In the genomic region with DNA sequence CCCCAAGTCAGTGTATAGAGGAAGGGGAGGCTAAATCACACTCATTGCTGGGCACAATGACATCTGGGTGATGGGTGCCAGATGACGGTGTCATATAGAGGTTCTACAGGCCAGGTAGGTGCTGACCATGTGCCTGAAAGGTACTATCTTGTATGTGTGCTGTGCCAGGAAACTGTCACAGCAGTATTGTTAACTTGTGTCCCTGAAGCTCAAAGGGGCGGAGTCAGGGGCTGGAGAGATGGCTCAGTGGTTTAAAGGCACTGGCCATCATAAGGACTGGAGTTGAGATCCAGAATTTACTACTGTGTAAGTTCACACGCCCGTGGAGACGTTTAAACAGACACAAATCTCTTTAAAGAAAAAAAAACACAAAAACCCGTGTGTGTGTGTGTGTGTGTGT, we compare ENCODE assay signal across 9 mouse cellular contexts. TPM values are rescaled to one million over a fixed set of nuclear protein-coding genes. Genes with fewer than 3 reads are reported as not detected.
A peak's percentile ranks its signal among the peaks of the same experiment; 100 is the strongest.
DNase-seq lines count a peak whose midpoint lies in the region; ATAC-seq and TF ChIP-seq lines count a peak whose summit lies in the region.
"Had no signal": no experiment of that assay in that cellular context is flagged by ENCODE, and none has a peak within 500 bp of the region (broad histone marks: within the 10 kb centered on the region; RNA-seq: fewer than 3 reads in every experiment).

No protein-coding gene starts in this region.

- WGBS in intestine, embryonic 16.5 days: 83% methylated on average over 6 of the region's 6 CpGs
- WGBS in intestine, postnatal 0 days: 79% methylated on average over 6 of the region's 6 CpGs
- 95% methylated on average over 6 of the region's 6 CpGs for WGBS in hindbrain, embryonic 14.5 days
- 90% methylated on average over 6 of the region's 6 CpGs for WGBS in midbrain, embryonic 15.5 days

- H3K4me1 ChIP-seq in intestine, embryonic 16.5 days (ENCODE audit: control insufficient read depth, insufficient read depth, low read length): peaks cover 4% of the 10 kb centered on the region
- H3K4me1 ChIP-seq in intestine, postnatal 0 days (replicated peaks; ENCODE audit: control insufficient read depth, insufficient read depth, low read length): 0 out of 2 replicates have a peak, but pooled peaks cover 3% of the 10 kb centered on the region
- peaks cover 10% of the 10 kb centered on the region; the same call in 1 of the 2 replicates for H3K4me1 ChIP-seq in bone marrow macrophage, adult 2 months (ENCODE audit: control insufficient read depth, insufficient read depth, low read length)
- peaks cover 15% of the 10 kb centered on the region for H3K4me1 ChIP-seq in hindbrain, embryonic 14.5 days (replicated peaks; ENCODE audit: control insufficient read depth, insufficient read depth, low read length)
- H3K4me1 ChIP-seq in midbrain, embryonic 15.5 days: peaks cover 10% of the 10 kb centered on the region

- no peak overlapping the region; the same call in 1 of the 2 replicates for H3K9ac ChIP-seq in intestine, embryonic 16.5 days (ENCODE audit: low read depth, low read length)
- H3K9ac ChIP-seq in intestine, postnatal 0 days (ENCODE audit: low read depth, low read length): no peak overlapping the region
- no peak overlapping the region for H3K9ac ChIP-seq in hindbrain, embryonic 14.5 days
- H3K9ac ChIP-seq in midbrain, embryonic 15.5 days: no peak overlapping the region

- no peak for DNase-seq in hindbrain, embryonic 14.5 days (ENCODE audit: low spot score)
- DNase-seq in right cerebral cortex, postnatal 25 days: no peak
- no peak for DNase-seq in retina, postnatal 1 day
- no peak for DNase-seq in lung, postnatal 25 days (ENCODE audit: low spot score)

- no peak for TF ChIP-seq POLR2A in bone marrow macrophage, adult 2 months (IDR thresholded peaks at IDR 0.05; ENCODE audit: borderline replicate concordance, low read depth, low read length)

- peak overlapping the region; percentile 77; the same call in 1 of the 2 replicates for H3K4me2 ChIP-seq in intestine, embryonic 16.5 days (ENCODE audit: low read depth, low read length)
- no peak overlapping the region; the same call in 1 of the 2 replicates for H3K4me2 ChIP-seq in intestine, postnatal 0 days (replicated peaks; ENCODE audit: low read depth)
- peak overlapping the region; percentile 84 for H3K4me2 ChIP-seq in hindbrain, embryonic 14.5 days (replicated peaks)
- peak overlapping the region; percentile 80 for H3K4me2 ChIP-seq in midbrain, embryonic 15.5 days

- no peaks in the 10 kb centered on the region for H3K9me3 ChIP-seq in intestine, embryonic 16.5 days (ENCODE audit: control insufficient read depth, low read length)
- H3K9me3 ChIP-seq in intestine, postnatal 0 days (ENCODE audit: control insufficient read depth): no peaks in the 10 kb centered on the region
- H3K9me3 ChIP-seq in hindbrain, embryonic 14.5 days (ENCODE audit: control insufficient read depth, low read length): no peaks in the 10 kb centered on the region
- H3K9me3 ChIP-seq in midbrain, embryonic 15.5 days: no peaks in the 10 kb centered on the region

- H3K4me3 ChIP-seq in intestine, embryonic 16.5 days (ENCODE audit: low read length): no peak overlapping the region
- no peak overlapping the region for H3K4me3 ChIP-seq in intestine, postnatal 0 days (ENCODE audit: low read depth, low read length)
- peak overlapping the region; percentile 27 for H3K4me3 ChIP-seq in bone marrow macrophage, adult 2 months (ENCODE audit: insufficient read depth, low read length)
- 0 out of 2 replicates have a peak overlapping the region, but pooled peaks have one; percentile 90 for H3K4me3 ChIP-seq in hindbrain, embryonic 14.5 days (replicated peaks; ENCODE audit: low read length)
- 0 out of 2 replicates have a peak overlapping the region, but pooled peaks have one; percentile 89 for H3K4me3 ChIP-seq in midbrain, embryonic 15.5 days

- no peaks in the 10 kb centered on the region for H3K36me3 ChIP-seq in intestine, embryonic 16.5 days (ENCODE audit: control insufficient read depth, insufficient read depth, low read length)
- H3K36me3 ChIP-seq in intestine, postnatal 0 days (ENCODE audit: control insufficient read depth, insufficient read depth): no peaks in the 10 kb centered on the region
- H3K36me3 ChIP-seq in hindbrain, embryonic 14.5 days (replicated peaks; ENCODE audit: control insufficient read depth, insufficient read depth): peaks cover 3% of the 10 kb centered on the region; the same call in 1 of the 2 replicates
- no peaks in the 10 kb centered on the region; the same call in 1 of the 2 replicates for H3K36me3 ChIP-seq in midbrain, embryonic 15.5 days (replicated peaks)

- no peak for ATAC-seq in intestine, embryonic 16.5 days
- ATAC-seq in intestine, postnatal 0 days: no peak
- ATAC-seq in hindbrain, embryonic 14.5 days (ENCODE audit: low FRiP score): no peak
- ATAC-seq in midbrain, embryonic 15.5 days (replicated peaks): no peak
- ATAC-seq: activated CD4-positive, CD25-positive, alpha-beta regulatory T cell, adult 4 months had no signal

- no peak for TF ChIP-seq CTCF in intestine, postnatal 0 days (IDR thresholded peaks at IDR 0.05; ENCODE audit: low read depth)
- TF ChIP-seq CTCF in bone marrow macrophage, adult 2 months (IDR thresholded peaks at IDR 0.05; ENCODE audit: low read depth, low read length): no peak

- no peaks in the 10 kb centered on the region for H3K27me3 ChIP-seq in intestine, embryonic 16.5 days (replicated peaks; ENCODE audit: control insufficient read depth, insufficient read depth, low read length)
- no peaks in the 10 kb centered on the region for H3K27me3 ChIP-seq in intestine, postnatal 0 days (replicated peaks; ENCODE audit: control insufficient read depth, insufficient read depth, low read length)
- H3K27me3 ChIP-seq in hindbrain, embryonic 14.5 days (ENCODE audit: control insufficient read depth, insufficient read depth, low read length): no peaks in the 10 kb centered on the region
- no peaks in the 10 kb centered on the region for H3K27me3 ChIP-seq in midbrain, embryonic 15.5 days (replicated peaks)

- H3K27ac ChIP-seq in intestine, embryonic 16.5 days (ENCODE audit: low read length): no peak overlapping the region
- H3K27ac ChIP-seq in intestine, postnatal 0 days (ENCODE audit: low read depth, low read length): no peak overlapping the region
- no peak overlapping the region for H3K27ac ChIP-seq in bone marrow macrophage, adult 2 months (ENCODE audit: insufficient read depth, low read depth, low read length)
- no peak overlapping the region for H3K27ac ChIP-seq in hindbrain, embryonic 14.5 days
- H3K27ac ChIP-seq in midbrain, embryonic 15.5 days: no peak overlapping the region

RNA-seq across cellular contexts. Expression of gene Wdr66, which starts 22.6 kb away (rescaled TPM):
- polyA plus RNA-seq in intestine, embryonic 16.5 days (2015; fragmentation: Nextera tagmentation; extraction: Ambion mirVana): 0.40 and 0.50 TPM in 2 replicates
- polyA plus RNA-seq in intestine, postnatal 0 days (2015; fragmentation: Nextera tagmentation; extraction: Ambion mirVana): 0.42 and 0.51 TPM in 2 replicates
- 0.32 and 0.79 TPM in 2 replicates for polyA plus RNA-seq in bone marrow macrophage, adult 2 months (2012; ENCODE audit: insufficient read depth, insufficient read length, missing spikeins)
- polyA plus RNA-seq in hindbrain, embryonic 14.5 days (2014; fragmentation: Nextera tagmentation; extraction: Ambion mirVana): 1.6 TPM in 2 replicates
- 1.3 and 1.5 TPM in 2 replicates for polyA plus RNA-seq in midbrain, embryonic 15.5 days (2015; fragmentation: Nextera tagmentation; extraction: Ambion mirVana)

RNA-seq across cellular contexts. Expression of gene Hpd, which starts 46.8 kb away (rescaled TPM):
- polyA plus RNA-seq in intestine, embryonic 16.5 days (2015; fragmentation: Nextera tagmentation; extraction: Ambion mirVana): 9.0 and 9.9 TPM in 2 replicates
- 3.9 and 4.7 TPM in 2 replicates for polyA plus RNA-seq in intestine, postnatal 0 days (2015; fragmentation: Nextera tagmentation; extraction: Ambion mirVana)
- polyA plus RNA-seq in bone marrow macrophage, adult 2 months (2012; ENCODE audit: insufficient read depth, insufficient read length, missing spikeins): not detected in 2 replicates
- not detected in 2 replicates for polyA plus RNA-seq in hindbrain, embryonic 14.5 days (2014; fragmentation: Nextera tagmentation; extraction: Ambion mirVana)
- polyA plus RNA-seq in midbrain, embryonic 15.5 days (2015; fragmentation: Nextera tagmentation; extraction: Ambion mirVana): not detected in 2 replicates
- polyA plus RNA-seq: activated CD4-positive, CD25-positive, alpha-beta regulatory T cell, adult 4 months had no signal

Comparison
In these comparisons a context has a peak if more than half of its experiments do, and no peak if none do; other contexts are left out.
1. H3K4me3 ChIP-seq: peak in bone marrow macrophage, adult 2 months (single experiment), hindbrain, embryonic 14.5 days (single experiment) and midbrain, embryonic 15.5 days (single experiment); none in intestine, embryonic 16.5 days (single experiment) and intestine, postnatal 0 days (single experiment).